27 mouse cellular contexts compared by ENCODE assay signal in genomic region chr13:29290569-29290968, GRCm38 (mm10).
DNase-seq lines count a peak whose midpoint lies in the region; ATAC-seq and TF ChIP-seq lines count a peak whose summit lies in the region.
"Had no signal": no experiment of that assay in that cellular context is flagged by ENCODE, and none has a peak within 500 bp of the region (broad histone marks: within the 10 kb centered on the region; RNA-seq: fewer than 3 reads in every experiment).

No protein-coding gene starts in this region.

- H3K36me3 ChIP-seq in lung, embryonic 14.5 days (ENCODE audit: insufficient read depth) = no peaks in the 10 kb centered on the region
- H3K36me3 ChIP-seq: heart, embryonic 12.5 days; hindbrain, embryonic 15.5 days; limb, embryonic 13.5 days; neural tube, embryonic 12.5 days had no signal

- H3K27me3 ChIP-seq in lung, embryonic 14.5 days (ENCODE audit: insufficient read depth, low read length) = no peaks in the 10 kb centered on the region
- H3K27me3 ChIP-seq: heart, embryonic 12.5 days; hindbrain, embryonic 15.5 days; limb, embryonic 13.5 days; neural tube, embryonic 12.5 days; Patski had no signal

- no peaks in the 10 kb centered on the region for H3K4me1 ChIP-seq in lung, embryonic 14.5 days (ENCODE audit: insufficient read depth)
- H3K4me1 ChIP-seq in lung, adult 2 months (ENCODE audit: control insufficient read depth, insufficient read depth, low read length) = no peaks in the 10 kb centered on the region
- H3K4me1 ChIP-seq: heart, embryonic 12.5 days; hindbrain, embryonic 15.5 days; limb, embryonic 13.5 days; neural tube, embryonic 12.5 days had no signal

- no peak overlapping the region for H3K4me2 ChIP-seq in lung, embryonic 14.5 days
- H3K4me2 ChIP-seq: heart, embryonic 12.5 days; hindbrain, embryonic 15.5 days; limb, embryonic 13.5 days; liver, embryonic 11.5 days; neural tube, embryonic 12.5 days had no signal

- WGBS in lung, embryonic 14.5 days = 42% methylated on average over 4 of the region's 4 CpGs
- WGBS in lung, adult 2 months = 38% methylated on average over 4 of the region's 4 CpGs

- H3K4me3 ChIP-seq in lung, embryonic 14.5 days (ENCODE audit: low read depth, low read length) = no peak overlapping the region
- H3K4me3 ChIP-seq in lung, adult 2 months (replicated peaks; ENCODE audit: extremely low read depth, low read depth, low read length) = no peak overlapping the region
- no peak overlapping the region for H3K4me3 ChIP-seq in layer of hippocampus, adult 2 months
- H3K4me3 ChIP-seq: erythroblast, embryonic 14.5 days; heart, embryonic 12.5 days; hindbrain, embryonic 15.5 days; left cerebral cortex, adult 2 months; limb, embryonic 13.5 days; neural tube, embryonic 12.5 days had no signal

- no peak for TF ChIP-seq CTCF in lung, embryonic 14.5 days (IDR thresholded peaks at IDR 0.05; ENCODE audit: low read depth)
- no peak for TF ChIP-seq CTCF in lung, adult 2 months (IDR thresholded peaks at IDR 0.05; ENCODE audit: insufficient read depth, low read length)
- no peak for TF ChIP-seq CTCF in layer of hippocampus, adult 2 months (conservative IDR thresholded peaks at IDR 0.05)

- no peak overlapping the region for H3K27ac ChIP-seq in lung, embryonic 14.5 days (ENCODE audit: low read depth)
- H3K27ac ChIP-seq in layer of hippocampus, adult 2 months = no peak overlapping the region
- H3K27ac ChIP-seq: hindbrain, embryonic 15.5 days; left cerebral cortex, adult 2 months; limb, embryonic 13.5 days; macrophage; neural tube, embryonic 12.5 days had no signal

- no peak for TF ChIP-seq POLR2A in lung, adult 2 months (IDR thresholded peaks at IDR 0.05; ENCODE audit: borderline replicate concordance, extremely low read depth, low read depth, low read length)

- DNase-seq in cerebellum, postnatal 14 days = peak; percentile 22 to 26
- no peak for DNase-seq in cerebellum, postnatal 25 days
- peak; percentile 13 for DNase-seq in lung, embryonic 14.5 days
- DNase-seq in lung, adult 2 months = no peak
- peak; percentile 53 for DNase-seq in gastrocnemius, postnatal 14 days
- peak; percentile 6 to 33 for DNase-seq in lung, postnatal 4 days
- DNase-seq in kidney, postnatal 14 days = no peak
- no peak for DNase-seq in layer of hippocampus, adult 2 months (ENCODE audit: low spot score in 2 of 2)
- DNase-seq: adrenal gland, postnatal 10 days; cerebellum, adult 9-10 months; forebrain, postnatal 0 days; heart, postnatal 4 days; kidney, adult 11 months; kidney, postnatal 25 days; right cerebral cortex, postnatal 14 days; thymus, postnatal 14 days had no signal

- intact Hi-C loops in gastrocnemius, postnatal 14 days (cut with DNase I; ENCODE audit: low total_unique reads) = no loop called here

- ATAC-seq in lung, embryonic 14.5 days (ENCODE audit: insufficient read depth) = no peak
- ATAC-seq: forebrain, postnatal 0 days; inflammation-experienced regulatory T-cells, adult 6 months; midbrain, embryonic 16.5 days; Patski had no signal

- H3K9ac ChIP-seq in lung, embryonic 14.5 days = no peak overlapping the region
- H3K9ac ChIP-seq: forebrain, postnatal 0 days; heart, embryonic 12.5 days; hindbrain, embryonic 15.5 days; limb, embryonic 13.5 days; neural tube, embryonic 12.5 days had no signal

- no peaks in the 10 kb centered on the region for H3K9me3 ChIP-seq in lung, embryonic 14.5 days (ENCODE audit: low read depth, low read length)
- H3K9me3 ChIP-seq: heart, embryonic 12.5 days; hindbrain, embryonic 15.5 days; limb, embryonic 13.5 days; neural tube, embryonic 12.5 days had no signal

Comparison
In these comparisons a context has a peak if more than half of its experiments do, and no peak if none do; other contexts are left out.
1. DNase-seq: peak in cerebellum, postnatal 14 days (2 of 2), lung, embryonic 14.5 days (single experiment), gastrocnemius, postnatal 14 days (single experiment) and lung, postnatal 4 days (2 of 2); none in cerebellum, postnatal 25 days (0 of 2), lung, adult 2 months (single experiment), kidney, postnatal 14 days (single experiment) and layer of hippocampus, adult 2 months (0 of 2).